Mouse (Mus musculus): ENCODE measurements around the gene Calhm5.

- no peak for TF ChIP-seq EP300 (IDR thresholded peaks at IDR 0.05; ENCODE audit: low read depth)
- no peak for TF ChIP-seq CTCF (IDR thresholded peaks at IDR 0.05; ENCODE audit: low read depth)
Observed at GRCm38 (mm10) chr10:34090481-34090880, 5.8 kb downstream of the Calhm5 start.
